Mouse (Mus musculus) megakaryocyte, embryonic 14.5 days (primary cell): ENCODE results near the gene L2hgdh.

Experiments
- FLI1 ChIP-seq: IDR thresholded peaks from 2 replicates; pipeline ENCODE4 v1.6.1; 2012; ENCODE audit warnings: low read length, inconsistent platforms, mixed read lengths
- GATA1 ChIP-seq: IDR thresholded peaks from 3 replicates; pipeline ENCODE4 v1.6.1; 2012; ENCODE audit warnings: mixed read lengths, low read length, inconsistent platforms, borderline replicate concordance

DNA sequence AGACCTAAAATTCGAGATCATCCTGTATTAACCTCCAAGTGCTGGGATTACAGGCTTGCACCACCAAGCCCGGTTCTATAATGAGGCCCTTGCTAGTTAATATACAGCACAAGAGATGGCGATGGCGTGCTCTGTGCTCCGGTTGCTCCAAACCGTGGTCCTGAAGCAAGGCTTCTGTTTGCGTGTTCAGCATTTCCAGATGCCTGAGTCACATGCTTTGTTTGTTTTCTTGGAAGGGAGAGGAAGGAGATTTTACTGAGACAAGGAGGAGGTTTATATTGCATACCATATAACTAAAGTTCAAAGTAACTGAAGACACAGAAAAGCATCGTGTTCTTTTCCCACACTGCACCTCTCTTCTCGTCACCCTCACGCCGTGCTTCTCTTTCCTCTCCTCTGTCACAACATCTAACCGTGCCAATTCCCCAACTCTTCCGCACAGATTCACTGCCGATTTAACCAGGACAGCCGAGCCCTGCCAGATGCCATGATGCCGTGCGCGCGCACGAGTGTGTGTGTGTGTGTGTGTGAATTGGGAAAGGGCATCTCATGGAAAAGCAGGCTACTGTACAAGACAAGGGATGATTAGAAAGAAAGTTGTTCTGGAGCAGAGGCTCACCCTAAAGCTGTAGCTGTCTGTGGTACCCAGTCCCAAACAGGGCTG lies 36.2 kb upstream of the L2hgdh start:
- TF ChIP-seq FLI1, result no peak
- TF ChIP-seq GATA1, result no peak
